Mouse (Mus musculus) lung, embryonic 14.5 days (tissue): ENCODE measurements around the gene Sh3bp4. TPM values are rescaled to one million over a fixed set of nuclear protein-coding genes. Genes with fewer than 3 reads are reported as not detected.

ENCODE experiments used
- ATAC-seq: fragments of 200-750 bp; cut with Nextera tagmentation; 2 replicates; pipeline ENCODE4 v1.8.0; 2017; ENCODE audit warnings: mild to moderate bottlenecking, moderate TSS enrichment, moderate library complexity; ENCODE audit not compliant: insufficient read depth
- DNase-seq: peaks from one replicate; pipeline ENCODE4 v3.0.0-alpha.2; 2015
- H3K27ac ChIP-seq: fragments of 300-500 bp; sonication (generic); 2 replicates; pipeline ENCODE4 v1.5.1; 2014; ENCODE audit warnings: low read depth, mild to moderate bottlenecking, moderate library complexity
- H3K27me3 ChIP-seq: fragments of 300-500 bp; sonication (generic); 2 replicates; pipeline ENCODE4 v1.6.1; 2014; ENCODE audit warnings: low read length, control low read depth; ENCODE audit not compliant: insufficient read depth
- H3K36me3 ChIP-seq: fragments of 300-500 bp; sonication (generic); 2 replicates; pipeline ENCODE4 v1.6.1; 2014; ENCODE audit warnings: control low read depth; ENCODE audit not compliant: insufficient read depth
- H3K4me1 ChIP-seq: fragments of 300-500 bp; sonication (generic); 2 replicates; pipeline ENCODE4 v1.6.1; 2014; ENCODE audit warnings: antibody characterized with exemption, control low read depth; ENCODE audit not compliant: insufficient read depth
- H3K4me2 ChIP-seq: fragments of 300-500 bp; sonication (generic); 2 replicates; pipeline ENCODE4 v1.6.1; 2014; ENCODE audit warnings: mild to moderate bottlenecking
- H3K4me3 ChIP-seq: fragments of 300-500 bp; sonication (generic); 2 replicates; pipeline ENCODE4 v1.5.1; 2014; ENCODE audit warnings: low read depth, low read length
- H3K9ac ChIP-seq: fragments of 300-500 bp; sonication (generic); 2 replicates; pipeline ENCODE4 v1.6.1; 2014
- H3K9me3 ChIP-seq: fragments of 300-500 bp; sonication (generic); 2 replicates; pipeline ENCODE4 v1.6.1; 2016; ENCODE audit warnings: low read depth, low read length, control low read depth
- CTCF ChIP-seq: IDR thresholded peaks from 2 replicates; pipeline ENCODE4 v1.5.1; 2016; ENCODE audit warnings: antibody characterized with exemption, low read depth
- WGBS: fragments of 180-500 bp; shearing (Covaris S2); extraction: QIAGEN DNeasy Blood & Tissue Kit; methylation state at CpG from one replicate; pipeline ENCODE4 v1.1.7; 2014; 5-methylcytosine and 5-hydroxymethylcytosine counted together
- polyA plus RNA-seq: library from polyadenylated mRNA; unstranded; fragments of >200 nt; fragmentation: Nextera tagmentation; extraction: Ambion mirVana; gene quantifications from 2 replicates; pipeline ENCODE4 v1.2.1, GENCODE M21; 2014

The Sh3bp4 gene
- polyA plus RNA-seq, 1 experiment from 2014 or later: 26.2 TPM

GRCm38 (mm10) chr1:89121466-89121865, 51.3 kb downstream of the Sh3bp4 start:
- H3K4me1 ChIP-seq: peaks cover 44% of the 10 kb centered on the region

GRCm38 (mm10) chr1:89122376-89122775, 52.2 kb downstream of the Sh3bp4 start:
- Histone ChIP-seq H3K4me3 (no peak overlapping the region), H3K4me2 (no peak overlapping the region), H3K36me3 (no peaks in the 10 kb centered on the region), H3K4me1 (peaks cover 44% of the 10 kb centered on the region), H3K9ac (no peak overlapping the region), H3K27ac (no peak overlapping the region; the same call in 1 of the 2 replicates), H3K27me3 (no peaks in the 10 kb centered on the region), H3K9me3 (no peaks in the 10 kb centered on the region)
- no peak for TF ChIP-seq CTCF
- ATAC-seq (no peak), DNase-seq (no peak)
- WGBS: 49% methylated on average over 5 of the region's 5 CpGs

More at GRCm38 (mm10) chr1:89121466-89121865, 51.3 kb downstream of the Sh3bp4 start:
- ATAC-seq: peak; percentile 51; the same call in 1 of the 2 replicates
- H3K4me2 ChIP-seq: no peak overlapping the region
- 29% methylated on average over 8 of the region's 8 CpGs for WGBS
- no peaks in the 10 kb centered on the region for H3K9me3 ChIP-seq
- H3K27me3 ChIP-seq: no peaks in the 10 kb centered on the region
- DNase-seq: peak; percentile 88
- H3K27ac ChIP-seq: peak overlapping the region; percentile 87
- H3K4me3 ChIP-seq: no peak overlapping the region
- H3K9ac ChIP-seq: no peak overlapping the region
- H3K36me3 ChIP-seq: no peaks in the 10 kb centered on the region
- TF ChIP-seq CTCF: no peak

- no peaks in the 10 kb centered on the region for H3K9me3 ChIP-seq
- H3K27ac ChIP-seq: no peak overlapping the region; the same call in 1 of the 2 replicates
- peaks cover 40% of the 10 kb centered on the region for H3K4me1 ChIP-seq
- H3K9ac ChIP-seq: no peak overlapping the region
- no peak for TF ChIP-seq CTCF
- H3K4me2 ChIP-seq: no peak overlapping the region
- ATAC-seq (no peak), DNase-seq (peak; percentile 62)
- 72% methylated on average over 7 of the region's 7 CpGs for WGBS
- no peak overlapping the region for H3K4me3 ChIP-seq
- H3K36me3 ChIP-seq: no peaks in the 10 kb centered on the region
- no peaks in the 10 kb centered on the region for H3K27me3 ChIP-seq
These were observed 53.9 kb downstream of the Sh3bp4 start for GRCm38 (mm10) chr1:89124076-89124475.

- no peak for DNase-seq
- Histone ChIP-seq H3K27me3 (no peaks in the 10 kb centered on the region), H3K9me3 (no peaks in the 10 kb centered on the region), H3K4me2 (no peak overlapping the region), H3K4me1 (peaks cover 11% of the 10 kb centered on the region; the same call in 1 of the 2 replicates), H3K9ac (no peak overlapping the region), H3K36me3 (no peaks in the 10 kb centered on the region), H3K27ac (no peak overlapping the region), H3K4me3 (no peak overlapping the region)
- no peak for ATAC-seq
- TF ChIP-seq CTCF: peak; percentile 48
- WGBS: 98% methylated on average over 3 of the region's 3 CpGs
These were observed 56.9 kb downstream of the Sh3bp4 start for GRCm38 (mm10) chr1:89127163-89127562.

GRCm38 (mm10) chr1:89130429-89130828, 60.2 kb downstream of the Sh3bp4 start:
- Histone ChIP-seq H3K4me1 (peaks cover under 1% of the 10 kb centered on the region; the same call in 1 of the 2 replicates), H3K27ac (no peak overlapping the region), H3K9me3 (no peaks in the 10 kb centered on the region), H3K4me3 (no peak overlapping the region), H3K36me3 (no peaks in the 10 kb centered on the region), H3K27me3 (no peaks in the 10 kb centered on the region), H3K9ac (no peak overlapping the region), H3K4me2 (no peak overlapping the region)
- TF ChIP-seq CTCF: no peak
- ATAC-seq: no peak
- WGBS: 84% methylated on average over 6 of the region's 6 CpGs
- DNase-seq: no peak

- Histone ChIP-seq H3K36me3 (no peaks in the 10 kb centered on the region), H3K9me3 (no peaks in the 10 kb centered on the region), H3K4me1 (peaks cover 7% of the 10 kb centered on the region), H3K4me2 (no peak overlapping the region), H3K27me3 (no peaks in the 10 kb centered on the region), H3K4me3 (no peak overlapping the region), H3K27ac (no peak overlapping the region), H3K9ac (no peak overlapping the region)
- DNase-seq: no peak
- TF ChIP-seq CTCF: no peak
- WGBS: 72% methylated on average over 14 of the region's 14 CpGs
- no peak for ATAC-seq
These were observed 60.9 kb downstream of the Sh3bp4 start for GRCm38 (mm10) chr1:89131018-89131540.

- Histone ChIP-seq H3K36me3 (no peaks in the 10 kb centered on the region), H3K4me1 (peaks cover 11% of the 10 kb centered on the region), H3K9me3 (no peaks in the 10 kb centered on the region), H3K4me3 (no peak overlapping the region), H3K9ac (no peak overlapping the region), H3K27me3 (no peaks in the 10 kb centered on the region), H3K4me2 (no peak overlapping the region), H3K27ac (no peak overlapping the region)
- ATAC-seq (no peak), DNase-seq (no peak)
- WGBS: 73% methylated on average over 8 of the region's 8 CpGs
- no peak for TF ChIP-seq CTCF
These were observed 61.5 kb downstream of the Sh3bp4 start for GRCm38 (mm10) chr1:89131707-89132106.
